Comparison of ENCODE assay signal across 8 mouse cellular contexts in genomic region chr1:93635091-93635579, GRCm38 (mm10). TPM values are rescaled to one million over a fixed set of nuclear protein-coding genes. Genes with fewer than 3 reads are reported as not detected.
DNase-seq lines count a peak whose midpoint lies in the region; ATAC-seq and TF ChIP-seq lines count a peak whose summit lies in the region.

No protein-coding gene starts in this region.

- TF ChIP-seq CTCF in cerebellum, adult 2 months (IDR thresholded peaks at IDR 0.05; ENCODE audit: borderline replicate concordance, insufficient read depth, low read depth, low read length), result no peak

- WGBS in cerebellum, adult 2 months, result under 1% methylated on average over 58 of the region's 58 CpGs
- under 1% methylated on average over 58 of the region's 58 CpGs for WGBS in heart, embryonic 14.5 days
- WGBS in limb, embryonic 12.5 days, result under 1% methylated on average over 58 of the region's 58 CpGs

- no peak for DNase-seq in cerebellum, adult 2 months
- DNase-seq in cerebellum, adult 11-12 months, result no peak
- peak; percentile 93 for DNase-seq in urinary bladder, adult 2 months (ENCODE audit: low spot score)
- DNase-seq in urinary bladder, adult 18-20 months (ENCODE audit: low spot score in 2 of 2), result no peak
- peak; percentile 21 for DNase-seq in mesoderm, embryonic 11.5 days (ENCODE audit: low read depth, low spot score)
- DNase-seq in natural killer cell, adult 2 months (ENCODE audit: low spot score in 2 of 2), result no peak

- peak overlapping the region; percentile 54 for H3K4me3 ChIP-seq in cerebellum, adult 2 months (replicated peaks; ENCODE audit: insufficient read depth, low read depth, low read length)
- peak overlapping the region; percentile 74 to 92 for H3K4me3 ChIP-seq in heart, embryonic 14.5 days (ENCODE audit: control insufficient read depth in 1 of 2, insufficient read depth in 1 of 2, low read depth in 1 of 2, low read length in 2 of 2)
- peak overlapping the region; percentile 94 for H3K4me3 ChIP-seq in limb, embryonic 12.5 days (replicated peaks)

- no peak for TF ChIP-seq POLR2A in cerebellum, adult 2 months (IDR thresholded peaks at IDR 0.05; ENCODE audit: borderline replicate concordance, insufficient read depth, low read length)

- peak overlapping the region; percentile 26 for H3K27ac ChIP-seq in cerebellum, adult 2 months (ENCODE audit: insufficient read depth, low read length)
- peak overlapping the region; percentile 40 to 88 for H3K27ac ChIP-seq in heart, embryonic 14.5 days (replicated peaks in 1 of 2; ENCODE audit: control insufficient read depth in 1 of 2, insufficient read depth in 1 of 2, low read depth in 2 of 2, low read length in 2 of 2)
- peak overlapping the region; percentile 91 for H3K27ac ChIP-seq in limb, embryonic 12.5 days

- peaks cover 6% of the 10 kb centered on the region; the same call in 1 of the 2 replicates for H3K4me1 ChIP-seq in cerebellum, adult 2 months (ENCODE audit: control insufficient read depth, insufficient read depth, low read length)
- H3K4me1 ChIP-seq in heart, embryonic 14.5 days (ENCODE audit: control insufficient read depth in 2 of 2, insufficient read depth in 2 of 2, low read length in 2 of 2), result peaks cover 3 to 27% of the 10 kb centered on the region in 2 experiments; a peak in 3 of 4 replicates
- H3K4me1 ChIP-seq in limb, embryonic 12.5 days (replicated peaks), result peaks cover 18% of the 10 kb centered on the region

- ATAC-seq in heart, embryonic 14.5 days (ENCODE audit: insufficient number of reproducible peaks, insufficient read depth, low FRiP score, low read depth), result peak; percentile 8; the same call in 1 of the 2 replicates
- ATAC-seq in limb, embryonic 12.5 days (ENCODE audit: insufficient number of reproducible peaks, insufficient read depth, low FRiP score, low TSS enrichment, low read depth), result peak; percentile 60

- H3K9ac ChIP-seq in heart, embryonic 14.5 days (ENCODE audit: low read length), result peak overlapping the region; percentile 89
- peak overlapping the region; percentile 90 for H3K9ac ChIP-seq in limb, embryonic 12.5 days (replicated peaks)

- H3K27me3 ChIP-seq in cerebellum, adult 2 months (ENCODE audit: control insufficient read depth, insufficient read depth, low read length), result no peaks in the 10 kb centered on the region
- no peaks in the 10 kb centered on the region for H3K27me3 ChIP-seq in heart, embryonic 14.5 days (ENCODE audit: control insufficient read depth, insufficient read depth, low read length)
- H3K27me3 ChIP-seq in limb, embryonic 12.5 days, result no peaks in the 10 kb centered on the region

- peaks cover 11% of the 10 kb centered on the region; the same call in 1 of the 2 replicates for H3K36me3 ChIP-seq in heart, embryonic 14.5 days (ENCODE audit: control insufficient read depth, insufficient read depth, low read length)
- H3K36me3 ChIP-seq in limb, embryonic 12.5 days, result peaks cover 22% of the 10 kb centered on the region

- no peaks in the 10 kb centered on the region for H3K9me3 ChIP-seq in heart, embryonic 14.5 days (ENCODE audit: control insufficient read depth, low read length)
- H3K9me3 ChIP-seq in limb, embryonic 12.5 days, result no peaks in the 10 kb centered on the region

- H3K4me2 ChIP-seq in heart, embryonic 14.5 days (ENCODE audit: low read length), result peak overlapping the region; percentile 90
- peak overlapping the region; percentile 96 for H3K4me2 ChIP-seq in limb, embryonic 12.5 days

RNA-seq across cellular contexts. Expression of gene Stk25, which starts 23.3 kb away (rescaled TPM):
- 291 and 305 TPM in 2 replicates for polyA plus RNA-seq in cerebellum, adult 2 months (2012; rRNA removed)
- 141 and 169 TPM in 2 replicates for polyA plus RNA-seq in urinary bladder, adult 2 months (2012; rRNA removed)
- polyA plus RNA-seq in heart, embryonic 14.5 days (2014; fragmentation: Nextera tagmentation; extraction: Ambion mirVana), result 154 and 164 TPM in 2 replicates
- polyA plus RNA-seq in limb, embryonic 12.5 days (2016; fragmentation: Nextera tagmentation; extraction: Ambion mirVana), result 194 and 202 TPM in 2 replicates

RNA-seq across cellular contexts. Expression of gene Bok, which starts 50.3 kb away (rescaled TPM):
- polyA plus RNA-seq in cerebellum, adult 2 months (2012; rRNA removed), result 20.6 and 21.2 TPM in 2 replicates
- 51.8 and 52.5 TPM in 2 replicates for polyA plus RNA-seq in urinary bladder, adult 2 months (2012; rRNA removed)
- polyA plus RNA-seq in heart, embryonic 14.5 days (2014; fragmentation: Nextera tagmentation; extraction: Ambion mirVana), result 33.8 and 37.0 TPM in 2 replicates
- 32.2 and 38.7 TPM in 2 replicates for polyA plus RNA-seq in limb, embryonic 12.5 days (2016; fragmentation: Nextera tagmentation; extraction: Ambion mirVana)

Comparison
In these comparisons a context has a peak if more than half of its experiments do, and no peak if none do; other contexts are left out.
1. DNase-seq: peak in urinary bladder, adult 2 months (single experiment) and mesoderm, embryonic 11.5 days (single experiment); none in cerebellum, adult 2 months (0 of 2), cerebellum, adult 11-12 months (single experiment), urinary bladder, adult 18-20 months (0 of 2) and natural killer cell, adult 2 months (0 of 2).
2. H3K27ac ChIP-seq: peak in every context shown above with its lines; median percentile 91 in limb, embryonic 12.5 days; 64 in heart, embryonic 14.5 days; 26 in cerebellum, adult 2 months.
3. Peak in every context shown above with its lines, with median percentiles within 50 percentile points of each other: H3K4me3 ChIP-seq.